Mouse (Mus musculus) C2C12 (cell line): ENCODE measurements around the gene Lrrc2. TPM values are rescaled to one million over a fixed set of nuclear protein-coding genes. Genes with fewer than 3 reads are reported as not detected.

Source experiments
- H3K27me3 ChIP-seq: one replicate; pipeline ENCODE4 v1.6.1; 2011; ENCODE audit not compliant: control insufficient read depth, insufficient read depth, insufficient read length
- H3K36me3 ChIP-seq: one replicate; pipeline ENCODE4 v1.6.1; 2011; ENCODE audit not compliant: control insufficient read depth, insufficient read depth
- H3K4me3 ChIP-seq: one replicate; pipeline ENCODE4 v1.5.1; 2011; ENCODE audit warnings: mild to moderate bottlenecking, control low read depth; ENCODE audit not compliant: poor library complexity, insufficient read depth, severe bottlenecking
- H3K79me2 ChIP-seq: one replicate; pipeline ENCODE4 v1.6.1; 2011; ENCODE audit not compliant: control insufficient read depth, insufficient read depth
- H3K79me3 ChIP-seq: one replicate; pipeline ENCODE4 v1.6.1; 2011; ENCODE audit warnings: low read depth, control low read depth
- H3ac ChIP-seq: one replicate; pipeline ENCODE3; 2011; ENCODE audit warnings: low read depth; ENCODE audit not compliant: control insufficient read depth, insufficient read length
- CEBPB ChIP-seq: IDR thresholded peaks from one replicate; pipeline ENCODE4 v1.6.1; 2011; ENCODE audit warnings: low read depth, mild to moderate bottlenecking, control low read depth, moderate library complexity
- CTCF ChIP-seq: IDR thresholded peaks from one replicate; pipeline ENCODE4 v1.5.1; 2011; ENCODE audit not compliant: control insufficient read depth, insufficient read depth, insufficient read length
- FOSL1 ChIP-seq: IDR thresholded peaks from one replicate; pipeline ENCODE4 v1.8.0; 2011; ENCODE audit warnings: mild to moderate bottlenecking, low read length; ENCODE audit not compliant: poor library complexity, insufficient read depth, severe bottlenecking
- MAX ChIP-seq: IDR thresholded peaks from one replicate; pipeline ENCODE4 v1.6.1; 2011; ENCODE audit warnings: mild to moderate bottlenecking, control low read depth
- MYOD1 ChIP-seq: IDR thresholded peaks from one replicate; pipeline ENCODE4 v1.6.1; 2011; ENCODE audit warnings: low read depth; ENCODE audit not compliant: control insufficient read depth, insufficient read length
- MYOG ChIP-seq: IDR thresholded peaks from one replicate; pipeline ENCODE4 v1.6.1; 2011; ENCODE audit not compliant: control insufficient read depth, insufficient read length; ENCODE audit errors: extremely low read depth
- USF1 ChIP-seq: IDR thresholded peaks from one replicate; pipeline ENCODE4 v1.6.1; 2011; ENCODE audit warnings: low read depth, mild to moderate bottlenecking, control low read depth, moderate library complexity
- long read RNA-seq, 2 experiments: library from polyadenylated mRNA; unstranded; transcript quantifications; one replicate each; pipeline ENCODE4 v2.0.0; 2019 to 2020
- polyA plus RNA-seq: library from polyadenylated mRNA; unstranded; fragments of >200 nt; fragmentation: generic; extraction: Trizol; gene quantifications from one replicate; pipeline ENCODE4 v1.2.1, GENCODE M21; 2012; ENCODE audit warnings: missing spikeins

The Lrrc2 gene
- polyA plus RNA-seq: 0.01 TPM
- long read RNA-seq, experiment 1: 0 reads
- long read RNA-seq, experiment 2: 0 reads

- Histone ChIP-seq H3K27me3 (peaks cover 42% of the 10 kb centered on the region), H3K79me3 (no peaks in the 10 kb centered on the region), H3K4me3 (no peak within 1 kb of the TSS), H3ac (no peak within 1 kb of the TSS), H3K79me2 (no peaks in the 10 kb centered on the region), H3K36me3 (no peaks in the 10 kb centered on the region)
- TF ChIP-seq FOSL1 (no peak), MAX (no peak), MYOG (no peak), CEBPB (no peak), USF1 (no peak), MYOD1 (no peak), CTCF (no peak)
Measured at GRCm38 (mm10) chr9:110951397-110951796, at the start of gene Lrrc2. Gene Lrrc2, plus strand, starts transcription at chr9:110951545.

GRCm38 (mm10) chr9:110902271-110902670 lies 49.1 kb upstream of the Lrrc2 start:
- no peak overlapping the region for H3ac ChIP-seq
- H3K79me2 ChIP-seq: no peaks in the 10 kb centered on the region
- H3K79me3 ChIP-seq: no peaks in the 10 kb centered on the region
- H3K36me3 ChIP-seq: no peaks in the 10 kb centered on the region
- no peak for TF ChIP-seq FOSL1
- TF ChIP-seq CTCF: no peak
- TF ChIP-seq USF1: no peak
- no peak for TF ChIP-seq MYOG
- no peak for TF ChIP-seq CEBPB
- TF ChIP-seq MYOD1: no peak
- no peak for TF ChIP-seq MAX
- H3K27me3 ChIP-seq: no peaks in the 10 kb centered on the region
- H3K4me3 ChIP-seq: no peak overlapping the region

- no peak overlapping the region for H3ac ChIP-seq
- no peaks in the 10 kb centered on the region for H3K79me2 ChIP-seq
- H3K79me3 ChIP-seq: no peaks in the 10 kb centered on the region
- H3K4me3 ChIP-seq: no peak overlapping the region
- no peak for TF ChIP-seq MAX
- TF ChIP-seq MYOG: no peak
- TF ChIP-seq USF1: no peak
- TF ChIP-seq CEBPB: no peak
- TF ChIP-seq MYOD1: no peak
- TF ChIP-seq FOSL1: no peak
- no peak for TF ChIP-seq CTCF
- H3K27me3 ChIP-seq: no peaks in the 10 kb centered on the region
- no peaks in the 10 kb centered on the region for H3K36me3 ChIP-seq
Measured at GRCm38 (mm10) chr9:110907201-110907837, 44.0 kb upstream of the Lrrc2 start.

GRCm38 (mm10) chr9:110907838-110908630 lies 43.3 kb upstream of the Lrrc2 start:
- H3K4me3 ChIP-seq: no peak overlapping the region
- H3K79me3 ChIP-seq: no peaks in the 10 kb centered on the region
- no peaks in the 10 kb centered on the region for H3K79me2 ChIP-seq
- no peaks in the 10 kb centered on the region for H3K27me3 ChIP-seq
- no peaks in the 10 kb centered on the region for H3K36me3 ChIP-seq
- no peak for TF ChIP-seq MYOD1
- TF ChIP-seq CTCF: no peak
- no peak for TF ChIP-seq MYOG
- TF ChIP-seq USF1: no peak
- no peak for TF ChIP-seq CEBPB
- no peak for TF ChIP-seq FOSL1
- no peak for TF ChIP-seq MAX
- H3ac ChIP-seq: no peak overlapping the region

GRCm38 (mm10) chr9:110908631-110909016 lies 42.7 kb upstream of the Lrrc2 start:
- Histone ChIP-seq H3K79me3 (no peaks in the 10 kb centered on the region), H3K79me2 (no peaks in the 10 kb centered on the region), H3ac (no peak overlapping the region), H3K36me3 (no peaks in the 10 kb centered on the region), H3K4me3 (no peak overlapping the region), H3K27me3 (peaks cover 4% of the 10 kb centered on the region)
- TF ChIP-seq MYOG (no peak), USF1 (no peak), MYOD1 (no peak), CTCF (no peak), CEBPB (no peak), FOSL1 (no peak), MAX (no peak)
